Mouse (Mus musculus): ENCODE measurements around the gene Extl2.

DNA sequence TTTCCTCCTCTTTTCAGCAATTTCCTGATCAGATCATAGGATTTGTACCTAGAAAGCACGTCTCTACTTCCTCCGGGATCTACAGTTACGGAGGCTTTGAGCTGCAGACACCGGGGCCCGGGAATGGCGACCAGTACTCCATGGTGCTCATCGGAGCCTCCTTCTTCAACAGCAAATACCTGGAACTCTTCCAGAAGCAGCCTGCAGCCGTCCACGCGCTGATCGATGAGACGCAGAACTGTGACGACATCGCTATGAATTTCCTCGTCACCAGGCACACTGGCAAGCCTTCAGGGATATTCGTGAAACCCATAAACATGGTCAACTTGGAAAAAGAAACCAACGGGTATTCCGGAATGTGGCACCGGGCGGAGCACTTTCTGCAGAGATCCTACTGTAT is 19.7 kb downstream of the Extl2 start:
- TF ChIP-seq CTCF (IDR thresholded peaks at IDR 0.05; ENCODE audit: extremely low read depth, insufficient read length, insufficient replicate concordance, low read depth, low read length) (no peak), POLR2A (IDR thresholded peaks at IDR 0.05; ENCODE audit: low read depth, low read length) (no peak)
